Mouse (Mus musculus) forebrain, embryonic 15.5 days (tissue): ENCODE results near the gene Rnf220. TPM values are rescaled to one million over a fixed set of nuclear protein-coding genes. Genes with fewer than 3 reads are reported as not detected.

Experiments used
- ATAC-seq: fragments of 200-750 bp; cut with Nextera tagmentation; replicated peaks from 2 replicates; pipeline ENCODE4 v1.8.0; 2017; ENCODE audit warnings: mild to moderate bottlenecking, moderate TSS enrichment, moderate library complexity
- H3K27ac ChIP-seq: fragments of 300-500 bp; sonication (generic); replicated peaks from 2 replicates; pipeline ENCODE4 v1.5.1; 2015; ENCODE audit warnings: mild to moderate bottlenecking, inconsistent platforms
- H3K27me3 ChIP-seq: fragments of 300-500 bp; sonication (generic); 2 replicates; pipeline ENCODE4 v1.6.1; 2015; ENCODE audit warnings: inconsistent platforms
- H3K36me3 ChIP-seq: fragments of 300-500 bp; sonication (generic); 2 replicates; pipeline ENCODE4 v1.6.1; 2015; ENCODE audit warnings: mild to moderate bottlenecking, inconsistent platforms
- H3K4me1 ChIP-seq: fragments of 300-500 bp; sonication (generic); 2 replicates; pipeline ENCODE4 v1.6.1; 2015; ENCODE audit warnings: inconsistent platforms
- H3K4me2 ChIP-seq: fragments of 300-500 bp; sonication (generic); replicated peaks from 2 replicates; pipeline ENCODE4 v1.6.1; 2015; ENCODE audit warnings: mild to moderate bottlenecking, inconsistent platforms
- H3K4me3 ChIP-seq: fragments of 300-500 bp; sonication (generic); 2 replicates; pipeline ENCODE4 v1.5.1; 2015; ENCODE audit warnings: mild to moderate bottlenecking, inconsistent platforms
- H3K9ac ChIP-seq: fragments of 300-500 bp; sonication (generic); replicated peaks from 2 replicates; pipeline ENCODE4 v1.6.1; 2015; ENCODE audit warnings: mild to moderate bottlenecking, inconsistent platforms
- H3K9me3 ChIP-seq: fragments of 300-500 bp; sonication (generic); 2 replicates; pipeline ENCODE4 v1.6.1; 2016; ENCODE audit warnings: inconsistent platforms
- WGBS: fragments of 180-500 bp; shearing (Covaris S2); methylation state at CpG from one replicate; pipeline ENCODE4 v1.1.7; 2015; ENCODE audit warnings: mixed read lengths; 5-methylcytosine and 5-hydroxymethylcytosine counted together
- polyA plus RNA-seq: library from polyadenylated mRNA; unstranded; fragments of >200 nt; fragmentation: Nextera tagmentation; extraction: Ambion mirVana; gene quantifications from 2 replicates; pipeline ENCODE4 v1.2.1, GENCODE M21; 2015

The Rnf220 gene
- polyA plus RNA-seq, 1 experiment from 2014 or later: 128 TPM

GRCm38 (mm10) chr4:117318508-117318907, 178.3 kb downstream of the Rnf220 start:
- no peak overlapping the region for H3K27ac ChIP-seq
- no peaks in the 10 kb centered on the region for H3K9me3 ChIP-seq
- H3K27me3 ChIP-seq: peaks cover 25% of the 10 kb centered on the region
- H3K9ac ChIP-seq: no peak overlapping the region
- 92% methylated on average over 9 of the region's 9 CpGs for WGBS
- no peak overlapping the region for H3K4me3 ChIP-seq
- no peaks in the 10 kb centered on the region for H3K36me3 ChIP-seq
- no peak for ATAC-seq
- no peak overlapping the region for H3K4me2 ChIP-seq
- peaks cover 15% of the 10 kb centered on the region for H3K4me1 ChIP-seq

DNA sequence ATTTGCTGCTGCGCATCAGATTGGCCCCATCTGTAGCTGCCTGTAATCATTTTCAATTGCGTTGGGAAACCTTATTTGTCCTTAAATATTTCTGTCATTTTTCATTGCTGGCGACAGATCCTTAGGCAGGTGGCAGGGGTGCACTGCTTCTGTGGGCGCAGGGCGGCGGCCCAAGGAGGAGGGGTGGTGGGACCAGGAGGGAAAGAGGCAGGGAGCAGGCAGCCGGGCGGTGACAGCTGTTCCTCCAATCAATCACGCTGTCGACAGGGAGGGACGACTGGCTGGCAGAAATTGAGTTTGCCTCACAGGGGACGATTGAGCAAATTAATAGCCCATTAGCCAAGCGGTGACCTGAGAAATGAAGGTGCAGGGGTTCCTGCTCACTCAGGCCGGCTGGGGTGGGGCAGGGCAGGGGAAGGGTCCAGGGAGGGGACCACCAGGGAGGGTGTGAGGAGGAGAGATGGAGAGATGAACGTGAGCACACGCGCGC, 179.1 kb downstream of the Rnf220 start:
- ATAC-seq: 0 out of 2 replicates have a peak, but pooled peaks have one; percentile 51
- Histone ChIP-seq H3K9me3 (no peaks in the 10 kb centered on the region), H3K27me3 (peaks cover 31% of the 10 kb centered on the region), H3K36me3 (no peaks in the 10 kb centered on the region), H3K4me2 (peak overlapping the region; percentile 36), H3K4me1 (peaks cover 19% of the 10 kb centered on the region), H3K27ac (no peak overlapping the region), H3K9ac (0 out of 2 replicates have a peak overlapping the region, but pooled peaks have one; percentile 0), H3K4me3 (peak overlapping the region; percentile 6)
- WGBS: 16% methylated on average over 18 of the region's 18 CpGs

DNA sequence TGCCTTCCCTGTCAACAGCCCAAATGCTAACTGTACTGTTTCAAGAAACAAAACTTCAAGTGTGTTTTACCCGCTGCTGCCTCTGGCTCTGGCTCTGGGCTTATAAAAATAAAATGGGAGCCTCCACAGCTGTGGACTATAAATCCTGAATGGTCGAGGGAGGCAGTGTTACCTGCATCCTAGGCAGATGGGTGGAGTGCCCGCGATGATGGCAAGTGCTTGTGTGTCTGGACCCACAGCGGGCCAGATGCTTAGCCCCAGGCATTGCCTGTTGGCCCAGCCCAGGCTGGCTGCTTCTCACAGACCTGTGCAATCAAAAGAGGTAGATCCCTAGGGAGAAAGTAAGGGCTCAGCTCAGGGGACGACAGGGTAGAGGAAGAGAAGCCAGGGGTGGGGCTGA, 180.1 kb downstream of the Rnf220 start:
- ATAC-seq: 0 out of 2 replicates have a peak, but pooled peaks have one; percentile 14
- Histone ChIP-seq H3K27me3 (peaks cover 25% of the 10 kb centered on the region), H3K4me3 (no peak overlapping the region), H3K36me3 (no peaks in the 10 kb centered on the region), H3K4me2 (0 out of 2 replicates have a peak overlapping the region, but pooled peaks have one; percentile 36), H3K9ac (no peak overlapping the region), H3K9me3 (no peaks in the 10 kb centered on the region), H3K27ac (no peak overlapping the region), H3K4me1 (peaks cover 24% of the 10 kb centered on the region)
- WGBS: 55% methylated on average over 6 of the region's 6 CpGs

DNA sequence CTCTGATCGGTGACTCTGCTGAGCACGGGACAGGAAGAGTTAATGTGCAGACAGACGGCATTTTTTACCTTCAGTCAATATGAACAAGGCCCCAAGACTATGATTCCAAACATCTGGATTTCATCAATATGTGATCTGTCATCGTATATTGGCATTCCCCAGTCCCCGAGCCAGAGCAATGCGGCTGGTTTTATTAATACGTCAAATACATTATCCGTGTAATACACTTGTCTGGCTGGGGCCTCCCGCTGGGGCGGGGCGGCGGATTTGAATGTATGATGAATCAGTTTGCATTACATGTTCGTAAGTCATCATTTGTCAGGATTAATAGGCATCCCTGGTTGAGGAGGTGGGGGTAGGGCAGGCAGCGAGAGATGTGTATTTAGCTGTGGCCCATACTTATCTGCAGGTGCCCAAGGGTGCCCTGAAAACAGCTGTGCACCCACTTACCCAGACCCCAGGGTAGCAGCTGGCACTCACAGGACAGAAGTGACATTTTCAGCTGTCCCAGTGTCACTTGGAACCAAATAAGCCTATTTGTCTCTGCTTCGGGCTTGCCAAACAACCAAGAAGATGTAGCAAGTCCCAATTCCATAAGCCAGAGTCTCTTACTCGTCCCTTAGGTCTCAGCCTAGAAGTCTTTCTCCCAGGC, 181.9 kb downstream of the Rnf220 start:
- no peak overlapping the region for H3K9ac ChIP-seq
- no peak overlapping the region for H3K4me3 ChIP-seq
- WGBS: 77% methylated on average over 16 of the region's 16 CpGs
- no peak overlapping the region for H3K27ac ChIP-seq
- H3K4me2 ChIP-seq: no peak overlapping the region
- peaks cover 20% of the 10 kb centered on the region for H3K27me3 ChIP-seq
- no peak for ATAC-seq
- no peaks in the 10 kb centered on the region for H3K36me3 ChIP-seq
- no peaks in the 10 kb centered on the region for H3K9me3 ChIP-seq
- peaks cover 24% of the 10 kb centered on the region for H3K4me1 ChIP-seq

GRCm38 (mm10) chr4:117313085-117313424, 183.8 kb downstream of the Rnf220 start:
- Histone ChIP-seq H3K27ac (no peak overlapping the region), H3K4me2 (no peak overlapping the region; the same call in 1 of the 2 replicates), H3K9ac (no peak overlapping the region), H3K27me3 (peaks cover 20% of the 10 kb centered on the region), H3K36me3 (no peaks in the 10 kb centered on the region), H3K9me3 (no peaks in the 10 kb centered on the region), H3K4me3 (no peak overlapping the region), H3K4me1 (peaks cover 24% of the 10 kb centered on the region)
- 7% methylated on average over 4 of the region's 4 CpGs for WGBS
- ATAC-seq: no peak

- peaks cover 20% of the 10 kb centered on the region for H3K27me3 ChIP-seq
Measured at GRCm38 (mm10) chr4:117312416-117313084, 184.3 kb downstream of the Rnf220 start.

GRCm38 (mm10) chr4:117311891-117312290, 185.0 kb downstream of the Rnf220 start:
- ATAC-seq: no peak
- H3K27ac ChIP-seq: no peak overlapping the region
- WGBS: 44% methylated on average over 5 of the region's 5 CpGs
- H3K36me3 ChIP-seq: no peaks in the 10 kb centered on the region
- no peak overlapping the region for H3K4me2 ChIP-seq
- peaks cover 20% of the 10 kb centered on the region for H3K27me3 ChIP-seq
- peaks cover 12% of the 10 kb centered on the region for H3K4me1 ChIP-seq
- H3K9me3 ChIP-seq: no peaks in the 10 kb centered on the region
- no peak overlapping the region for H3K4me3 ChIP-seq
- H3K9ac ChIP-seq: no peak overlapping the region

More at GRCm38 (mm10) chr4:117312416-117313084, 184.3 kb downstream of the Rnf220 start:
- no peak overlapping the region for H3K9ac ChIP-seq
- no peaks in the 10 kb centered on the region for H3K9me3 ChIP-seq
- WGBS: 6% methylated on average over 26 of the region's 26 CpGs
- no peak overlapping the region for H3K27ac ChIP-seq
- ATAC-seq: no peak
- no peak overlapping the region; the same call in 1 of the 2 replicates for H3K4me2 ChIP-seq
- H3K4me3 ChIP-seq: no peak overlapping the region
- H3K4me1 ChIP-seq: peaks cover 19% of the 10 kb centered on the region
- no peaks in the 10 kb centered on the region for H3K36me3 ChIP-seq

- Histone ChIP-seq H3K4me1 (peaks cover 13% of the 10 kb centered on the region), H3K36me3 (no peaks in the 10 kb centered on the region), H3K9ac (no peak overlapping the region), H3K4me2 (no peak overlapping the region), H3K27me3 (peaks cover 38% of the 10 kb centered on the region), H3K9me3 (no peaks in the 10 kb centered on the region), H3K27ac (no peak overlapping the region), H3K4me3 (no peak overlapping the region)
- 97% methylated on average over 1 of the region's 1 CpGs for WGBS
- no peak for ATAC-seq
Measured at GRCm38 (mm10) chr4:117309427-117309826, 187.4 kb downstream of the Rnf220 start.

- H3K27ac ChIP-seq: no peak overlapping the region
- H3K4me3 ChIP-seq: no peak overlapping the region
- peaks cover 13% of the 10 kb centered on the region for H3K4me1 ChIP-seq
- 59% methylated on average over 6 of the region's 6 CpGs for WGBS
- H3K9me3 ChIP-seq: no peaks in the 10 kb centered on the region
- no peaks in the 10 kb centered on the region for H3K36me3 ChIP-seq
- no peak overlapping the region for H3K9ac ChIP-seq
- H3K27me3 ChIP-seq: peaks cover 44% of the 10 kb centered on the region
- no peak overlapping the region for H3K4me2 ChIP-seq
- no peak for ATAC-seq
Measured at GRCm38 (mm10) chr4:117307270-117307669, 189.6 kb downstream of the Rnf220 start.

DNA sequence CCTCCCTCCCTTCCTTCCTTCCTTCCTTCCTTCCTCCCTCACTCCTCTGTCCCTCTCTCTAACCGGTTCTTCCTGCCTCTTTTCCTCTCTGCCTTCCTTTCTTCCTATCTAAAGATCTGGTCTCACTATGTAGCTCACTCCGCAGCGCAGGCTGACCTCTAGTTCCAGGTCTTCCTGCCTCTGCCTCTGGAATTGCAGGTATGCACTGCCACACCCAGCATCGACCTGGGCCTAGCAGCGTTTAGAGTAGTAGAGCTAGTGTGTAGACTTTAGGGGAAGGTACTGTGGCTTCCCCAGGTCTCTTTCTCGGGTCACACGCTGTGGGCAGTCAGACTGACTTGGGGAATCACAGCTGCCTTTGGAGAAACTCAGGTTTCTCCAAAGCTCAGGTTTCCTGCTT, 191.4 kb downstream of the Rnf220 start:
- 60% methylated on average over 6 of the region's 7 CpGs for WGBS
- Histone ChIP-seq H3K27ac (no peak overlapping the region), H3K9ac (no peak overlapping the region), H3K4me3 (no peak overlapping the region), H3K27me3 (peaks cover 48% of the 10 kb centered on the region), H3K4me2 (no peak overlapping the region), H3K36me3 (no peaks in the 10 kb centered on the region), H3K4me1 (peaks cover 12% of the 10 kb centered on the region), H3K9me3 (no peaks in the 10 kb centered on the region)
- no peak for ATAC-seq

GRCm38 (mm10) chr4:117304239-117305025, 192.4 kb downstream of the Rnf220 start:
- H3K27ac ChIP-seq: no peak overlapping the region
- H3K4me1 ChIP-seq: peaks cover 12% of the 10 kb centered on the region
- H3K27me3 ChIP-seq: peaks cover 48% of the 10 kb centered on the region
- H3K36me3 ChIP-seq: no peaks in the 10 kb centered on the region
- peak overlapping the region; percentile 38 for H3K9ac ChIP-seq
- H3K4me3 ChIP-seq: peak overlapping the region; percentile 41
- no peaks in the 10 kb centered on the region for H3K9me3 ChIP-seq
- H3K4me2 ChIP-seq: peak overlapping the region; percentile 71
- 0 out of 2 replicates have a peak, but pooled peaks have one; percentile 38 for ATAC-seq
- 2% methylated on average over 54 of the region's 54 CpGs for WGBS
